Mouse (Mus musculus) myocyte (in vitro differentiated cells): ENCODE measurements around the gene Frmd4a.

Source experiments
- CEBPB ChIP-seq: IDR thresholded peaks from 2 replicates; pipeline ENCODE4 v1.6.1; 2011; ENCODE audit warnings: mild to moderate bottlenecking, moderate library complexity; ENCODE audit not compliant: poor library complexity, insufficient read depth, severe bottlenecking
- E2F4 ChIP-seq: IDR thresholded peaks from one replicate; pipeline ENCODE4 v1.6.1; 2011; ENCODE audit warnings: mild to moderate bottlenecking, control low read depth, moderate library complexity; ENCODE audit not compliant: insufficient read depth
- MYOD1 ChIP-seq, 3 experiments: IDR thresholded peaks; one replicate each; pipeline ENCODE4 v1.6.1; 2011; ENCODE audit warnings: control low read depth in 2 of 3, low read depth in 2 of 3, mild to moderate bottlenecking in 2 of 3, moderate library complexity in 1 of 3; ENCODE audit not compliant: insufficient read length in 2 of 3, control insufficient read depth in 1 of 3
- POLR2A ChIP-seq: IDR thresholded peaks from one replicate; pipeline ENCODE4 v1.6.1; 2011; ENCODE audit warnings: low read depth, mild to moderate bottlenecking, control low read depth, moderate library complexity; ENCODE audit not compliant: insufficient read length
- POLR2AphosphoS2 ChIP-seq: IDR thresholded peaks from one replicate; pipeline ENCODE4 v1.6.1; 2011; ENCODE audit warnings: low read depth, control low read depth; ENCODE audit not compliant: insufficient read length
- REST ChIP-seq: IDR thresholded peaks from one replicate; pipeline ENCODE4 v1.6.1; 2011; ENCODE audit warnings: mild to moderate bottlenecking, control low read depth, moderate library complexity; ENCODE audit not compliant: insufficient read depth, insufficient read length
- TCF12 ChIP-seq: IDR thresholded peaks from one replicate; pipeline ENCODE4 v1.6.1; 2011; ENCODE audit warnings: mild to moderate bottlenecking, control low read depth; ENCODE audit not compliant: poor library complexity, insufficient read depth, severe bottlenecking
- USF1 ChIP-seq: IDR thresholded peaks from one replicate; pipeline ENCODE4 v1.6.1; 2011; ENCODE audit warnings: low read depth, mild to moderate bottlenecking, control low read depth, moderate library complexity

GRCm38 (mm10) chr2:4511080-4511386 lies 493.5 kb downstream of the Frmd4a start:
- TF ChIP-seq TCF12: no peak
- TF ChIP-seq POLR2A: no peak
- no peak for TF ChIP-seq USF1
- TF ChIP-seq REST: no peak
- no peak for TF ChIP-seq CEBPB
- TF ChIP-seq POLR2AphosphoS2: no peak
- TF ChIP-seq E2F4: no peak
- TF ChIP-seq MYOD1 (IDR thresholded peaks at IDR 0.05; ENCODE audit: control insufficient read depth in 1 of 3, insufficient read length in 2 of 3, low read depth in 2 of 3): no peak
